Mouse (Mus musculus) lung, postnatal 14 days (tissue): ENCODE data around the gene Ppp1r3g.

Experiments
- DNase-seq: peaks from one replicate; pipeline ENCODE4 v3.0.0; 2021

Ppp1r3g gene

DNA sequence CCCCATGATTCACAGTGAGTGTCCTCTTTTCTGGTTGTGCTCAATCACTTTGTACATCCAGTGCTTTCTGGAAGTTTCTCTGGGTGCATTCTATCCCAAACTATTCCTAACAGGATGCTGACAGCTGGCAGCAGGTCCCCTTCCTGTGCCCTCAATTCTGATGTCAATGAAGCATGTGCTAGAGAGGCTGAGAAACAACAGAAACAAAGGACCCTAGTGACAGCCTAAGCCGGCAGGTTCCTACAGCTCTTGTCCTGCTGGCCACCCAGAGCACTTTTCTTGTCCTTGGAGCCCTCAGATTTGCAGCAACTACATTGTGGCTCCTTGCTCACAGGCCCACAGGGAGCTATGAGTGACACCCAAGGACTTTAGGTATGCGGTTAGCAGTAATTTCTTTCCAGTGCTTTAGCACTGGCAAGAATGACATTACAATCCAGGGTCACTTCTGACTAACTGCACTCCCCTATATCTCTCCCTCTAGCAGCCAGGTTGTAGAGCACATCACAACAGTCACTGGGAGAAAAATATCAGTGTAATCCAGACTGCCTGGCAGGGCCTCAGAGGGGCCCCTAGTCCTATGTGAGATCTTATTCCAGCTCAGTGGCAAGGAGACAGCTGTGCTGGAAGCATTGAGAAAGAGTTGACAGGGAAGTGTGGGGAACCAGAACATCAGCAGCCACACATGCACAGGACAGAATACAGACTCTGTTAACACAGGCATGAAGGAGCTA is 37.2 kb downstream of the Ppp1r3g start:
- DNase-seq, result no peak

DNA sequence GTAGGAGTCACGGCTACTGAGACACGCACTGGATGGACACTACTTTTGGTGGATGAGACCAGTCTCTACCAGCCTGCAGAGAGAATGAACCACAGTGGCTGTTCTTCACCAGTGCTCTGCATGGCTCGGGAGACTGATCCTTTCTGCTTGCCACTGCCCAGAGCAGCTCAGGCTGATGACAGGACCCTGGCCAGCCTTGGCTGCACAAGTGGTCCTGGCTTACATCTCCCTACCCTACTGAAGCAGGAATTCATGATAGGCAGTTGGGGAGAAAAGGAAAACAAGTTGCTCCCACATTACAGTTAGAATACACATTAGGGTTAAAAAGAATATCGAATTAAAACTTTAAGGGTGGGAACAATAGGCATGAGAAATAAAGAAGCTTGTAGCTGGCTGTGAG is 39.0 kb downstream of the Ppp1r3g start:
- no peak for DNase-seq

DNA sequence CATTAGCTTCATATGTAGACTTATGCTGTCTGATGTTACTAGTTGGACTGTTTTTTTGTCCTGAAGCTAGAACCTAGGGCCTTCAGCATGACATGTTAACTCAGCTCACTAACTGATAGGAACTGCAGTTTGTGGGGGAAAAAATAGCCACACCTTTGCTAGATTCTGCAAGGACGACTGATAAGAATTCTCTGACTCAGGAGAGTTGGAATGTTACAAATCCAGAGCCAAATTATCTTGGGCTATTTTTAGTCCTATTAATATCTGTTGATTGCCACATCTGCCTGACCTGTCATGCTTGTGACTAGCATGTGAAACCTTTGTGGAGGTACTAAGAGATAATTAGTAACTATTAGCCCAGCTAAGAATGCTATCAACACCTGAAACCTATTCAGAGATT is 42.2 kb downstream of the Ppp1r3g start:
- DNase-seq, result no peak

DNA sequence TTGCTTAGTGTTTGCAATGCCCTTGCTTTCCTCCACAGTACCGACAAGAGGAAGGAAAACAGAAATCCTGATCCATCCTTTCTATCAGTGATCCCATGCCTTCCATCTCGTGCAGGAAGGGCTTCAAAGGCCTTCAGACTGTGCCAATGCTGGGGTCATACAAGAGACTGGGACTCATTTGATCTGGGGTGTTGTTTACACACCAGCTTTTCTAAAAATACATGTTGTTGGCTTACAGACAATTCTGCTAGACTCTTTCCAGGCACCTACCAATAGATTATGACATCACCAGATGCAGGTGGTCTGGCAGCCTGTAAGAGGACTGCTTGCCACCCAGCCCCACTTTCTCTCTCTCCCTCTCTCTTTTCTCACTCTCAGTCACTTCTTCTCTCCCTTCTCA is 51.3 kb downstream of the Ppp1r3g start:
- no peak for DNase-seq

DNA sequence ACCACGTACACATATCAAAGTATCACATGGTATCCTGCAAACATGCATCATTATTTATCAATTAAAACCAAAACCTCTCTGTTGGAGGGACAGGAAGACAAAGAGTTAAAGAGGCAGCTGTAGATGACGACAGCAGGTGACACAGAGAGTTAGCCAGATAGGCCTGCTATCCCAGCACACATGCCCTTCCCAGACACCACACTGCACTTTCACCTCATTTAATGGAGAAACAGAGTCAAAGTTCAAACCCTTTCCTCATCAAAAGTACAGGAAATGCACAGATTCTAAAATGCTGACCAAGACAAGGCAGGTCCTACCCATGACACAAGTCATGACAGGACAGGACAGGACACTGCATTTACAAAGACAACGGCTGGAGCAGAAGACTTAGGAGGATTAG is 57.0 kb downstream of the Ppp1r3g start:
- DNase-seq, result no peak

DNA sequence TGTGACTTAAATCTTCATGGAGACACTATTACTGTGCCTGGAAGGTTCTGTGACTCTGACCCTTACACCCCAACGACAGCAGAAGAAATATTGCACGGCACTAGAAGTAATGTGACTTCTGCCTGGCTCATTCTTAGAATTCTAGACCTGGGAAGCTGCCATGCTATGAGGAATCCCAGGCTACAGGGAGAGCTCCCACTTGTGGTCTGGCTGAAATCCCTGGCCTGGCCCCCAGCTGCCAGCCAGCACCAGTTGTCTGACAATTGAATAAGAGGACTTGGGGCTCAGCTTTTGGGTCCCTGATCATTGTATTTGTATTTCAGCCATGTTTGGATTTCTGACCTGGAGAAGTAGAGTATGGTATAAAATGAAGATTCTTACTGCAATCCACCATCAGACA is 59.4 kb downstream of the Ppp1r3g start:
- DNase-seq, result no peak

DNA sequence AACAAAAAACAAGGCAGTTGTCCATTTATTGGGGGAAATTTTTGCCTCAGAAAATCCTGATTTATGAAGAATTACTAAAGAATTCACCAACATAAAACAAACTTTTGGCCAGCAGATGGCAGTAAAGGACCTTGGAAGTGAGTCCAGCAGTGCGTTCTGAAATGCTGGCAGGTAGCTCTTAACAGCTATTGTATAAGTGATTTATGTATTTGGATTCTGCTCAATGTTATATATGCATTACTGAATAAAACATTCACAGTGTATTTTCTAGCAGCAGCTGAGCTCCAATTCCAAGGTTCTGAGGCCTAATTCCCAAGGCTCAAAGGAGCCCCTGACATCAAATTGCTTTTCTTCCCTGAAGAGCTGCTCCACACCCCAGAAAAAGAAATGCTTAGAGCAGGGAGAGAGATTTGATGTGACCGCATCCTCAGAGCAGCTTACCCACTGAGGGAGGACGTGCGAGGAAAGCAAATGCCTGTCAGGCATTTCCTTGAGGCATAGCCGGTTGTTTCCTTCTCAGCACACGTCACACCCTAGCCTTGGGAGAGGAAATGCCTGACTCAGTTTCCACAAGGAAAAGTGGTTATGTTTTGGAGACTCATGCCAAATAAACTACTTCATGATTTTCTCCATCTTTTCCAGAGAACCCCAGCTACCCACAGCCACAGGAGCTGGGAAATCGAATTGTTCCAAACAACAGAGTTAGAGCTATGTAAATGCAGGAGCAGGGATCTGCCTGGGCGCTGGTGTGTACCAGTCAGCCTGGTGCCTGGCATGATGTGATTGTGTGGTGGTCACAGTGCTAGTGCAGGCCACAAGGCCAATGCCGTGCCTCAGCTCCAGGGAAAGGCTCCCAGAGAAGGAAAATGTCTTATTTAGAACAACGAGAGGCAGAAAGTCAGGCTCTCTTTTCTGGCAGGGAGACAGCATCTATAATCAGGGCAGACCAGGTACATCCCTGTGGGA is 61.0 kb downstream of the Ppp1r3g start:
- peak; percentile 88 for DNase-seq
